Mouse (Mus musculus) olfactory bulb, adult 2 months (tissue): ENCODE measurements at regions not wholly inside any gene's neighbourhood (a gene's known extent, or its start where the extent isn't known, plus 50 kb on each side); places are given as distances from the start of the nearest gene placed in this dataset.

Experiments
- CTCF ChIP-seq: fragments of 200-500 bp; IDR thresholded peaks from 2 replicates; pipeline ENCODE4 v1.5.1; 2012; ENCODE audit warnings: low read depth, mild to moderate bottlenecking, low read length, moderate library complexity; ENCODE audit not compliant: insufficient read depth
- POLR2A ChIP-seq: fragments of 200-500 bp; IDR thresholded peaks from 2 replicates; pipeline ENCODE4 v1.6.1; 2012; ENCODE audit warnings: mild to moderate bottlenecking, low read depth, low read length, moderate library complexity; ENCODE audit not compliant: insufficient read depth

- TF ChIP-seq CTCF, result no peak
- no peak for TF ChIP-seq POLR2A
These were observed 417.6 kb upstream of the Klhl29 start for GRCm38 (mm10) chr12:5793051-5793450.
